Mouse (Mus musculus) adrenal gland, postnatal 4 days (tissue): ENCODE data around the gene Svep1. TPM values are rescaled to one million over a fixed set of nuclear protein-coding genes. Genes with fewer than 3 reads are reported as not detected.

Experiments
- total RNA-seq, 2 experiments: library from RNA; stranded (reverse); gene quantifications; 2 replicates each; pipeline ENCODE4 v1.2.3; 2021

Gene Svep1
- total RNA-seq, 2 experiments from 2014 or later: 12.8 to 14.5 TPM

Other genes with a start within 250 kb of the Svep1 start
- gene Txndc8, start 197.7 kb downstream of the Svep1 start, total RNA-seq: not detected
- gene Musk, start 79.1 kb upstream of the Svep1 start, total RNA-seq: 1 to 10 TPM; 1.2 to 1.5 TPM